Mouse (Mus musculus) cerebellum, adult 2 months (tissue): Measurements from ENCODE around the gene Plek2. TPM values are rescaled to one million over a fixed set of nuclear protein-coding genes. Genes with fewer than 3 reads are reported as not detected.

ENCODE experiments used
- DNase-seq, 2 experiments: peaks; one replicate each; pipeline ENCODE4 v3.0.0; 2021
- H3K27ac ChIP-seq: fragments of 200-500 bp; 2 replicates; pipeline ENCODE4 v1.5.1; 2012; ENCODE audit warnings: low read length, control low read depth, inconsistent platforms; ENCODE audit not compliant: insufficient read depth
- H3K27me3 ChIP-seq: fragments of 200-500 bp; 2 replicates; pipeline ENCODE4 v1.6.1; 2012; ENCODE audit warnings: inconsistent platforms, mild to moderate bottlenecking, low read length, moderate library complexity; ENCODE audit not compliant: control insufficient read depth, insufficient read depth
- H3K4me1 ChIP-seq: fragments of 200-500 bp; 2 replicates; pipeline ENCODE4 v1.6.1; 2011; ENCODE audit warnings: low read length; ENCODE audit not compliant: control insufficient read depth, insufficient read depth
- H3K4me3 ChIP-seq: fragments of 200-500 bp; replicated peaks from 2 replicates; pipeline ENCODE3; 2011; ENCODE audit warnings: mild to moderate bottlenecking, low read depth, low read length, control low read depth; ENCODE audit not compliant: insufficient read depth
- CTCF ChIP-seq: fragments of 200-500 bp; IDR thresholded peaks from 2 replicates; pipeline ENCODE4 v1.5.1; 2011; ENCODE audit warnings: low read depth, mild to moderate bottlenecking, control low read depth, low read length, moderate library complexity, borderline replicate concordance; ENCODE audit not compliant: insufficient read depth
- POLR2A ChIP-seq: fragments of 200-500 bp; IDR thresholded peaks from 2 replicates; pipeline ENCODE4 v1.6.1; 2011; ENCODE audit warnings: low read length, control low read depth, borderline replicate concordance; ENCODE audit not compliant: insufficient read depth
- WGBS: fragments of 180-500 bp; shearing (Covaris S2); methylation state at CpG from one replicate; pipeline ENCODE4 v1.1.7; 2018; 5-methylcytosine and 5-hydroxymethylcytosine counted together
- polyA plus RNA-seq: library from polyadenylated mRNA; depleted of rRNA; stranded (reverse); fragments of >200 nt; gene quantifications from 2 replicates; pipeline ENCODE4 v1.2.3, GENCODE M21; 2012

Plek2 gene
- polyA plus RNA-seq, 1 experiment: 0.80 TPM

DNA sequence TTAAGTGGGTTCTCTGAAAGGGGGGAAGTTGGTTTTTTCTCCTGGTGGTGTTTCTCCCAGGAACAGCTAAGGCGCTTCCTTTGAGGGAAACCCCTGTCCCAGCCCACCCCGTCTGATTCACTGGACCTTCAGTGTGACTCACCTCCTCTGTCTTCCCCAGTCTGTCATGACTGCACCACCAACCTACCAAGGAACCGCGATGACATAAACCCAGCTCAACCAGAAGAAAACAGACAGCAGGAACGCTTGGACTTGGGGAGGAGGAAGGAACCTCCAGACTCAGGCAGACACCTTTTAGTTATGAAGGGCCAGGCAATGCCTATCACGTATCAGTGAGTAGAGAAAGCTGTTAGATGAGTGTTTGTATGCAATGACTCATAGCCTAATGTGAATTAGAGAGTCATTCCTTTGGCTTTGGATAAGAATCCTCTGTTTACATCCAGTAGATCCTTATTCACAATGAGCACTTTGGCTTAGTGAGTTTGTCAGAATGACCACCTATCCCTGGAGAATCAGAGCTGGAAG, 1.4 kb upstream of the Plek2 start:
- H3K4me1 ChIP-seq: no peaks in the 10 kb centered on the region
- no peak for DNase-seq

DNA sequence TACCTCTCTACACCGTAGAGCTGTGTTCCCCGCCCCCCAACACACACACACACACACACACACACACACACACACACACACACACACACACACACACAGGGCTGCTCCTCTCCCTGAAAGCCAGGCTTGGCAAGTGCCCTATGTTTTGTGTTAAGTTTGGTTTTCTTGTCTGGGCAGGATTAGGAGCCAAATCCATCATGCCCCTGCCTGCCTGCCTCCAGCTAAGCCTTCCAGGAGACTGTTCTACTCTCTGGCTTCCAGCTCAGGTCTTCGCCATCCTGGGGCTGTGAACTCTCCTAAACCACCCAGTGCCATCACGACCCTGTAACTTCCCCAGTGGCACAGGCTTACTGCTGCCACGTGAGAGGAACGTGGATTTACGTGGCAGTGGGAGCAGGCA, 2.3 kb downstream of the Plek2 start:
- TF ChIP-seq CTCF: no peak
- no peak for TF ChIP-seq POLR2A
- Histone ChIP-seq H3K27me3 (no peaks in the 10 kb centered on the region), H3K27ac (no peak overlapping the region), H3K4me3 (no peak overlapping the region), H3K4me1 (no peaks in the 10 kb centered on the region)
- DNase-seq: no peak
- WGBS: 86% methylated on average over 6 of the region's 7 CpGs

More for the DNA sequence above, 1.4 kb upstream of the Plek2 start:
- Histone ChIP-seq H3K27me3 (no peaks in the 10 kb centered on the region; the same call in 1 of the 2 replicates), H3K27ac (no peak overlapping the region), H3K4me3 (no peak overlapping the region)
- 94% methylated on average over 6 of the region's 6 CpGs for WGBS
- no peak for TF ChIP-seq CTCF
- no peak for TF ChIP-seq POLR2A

DNA sequence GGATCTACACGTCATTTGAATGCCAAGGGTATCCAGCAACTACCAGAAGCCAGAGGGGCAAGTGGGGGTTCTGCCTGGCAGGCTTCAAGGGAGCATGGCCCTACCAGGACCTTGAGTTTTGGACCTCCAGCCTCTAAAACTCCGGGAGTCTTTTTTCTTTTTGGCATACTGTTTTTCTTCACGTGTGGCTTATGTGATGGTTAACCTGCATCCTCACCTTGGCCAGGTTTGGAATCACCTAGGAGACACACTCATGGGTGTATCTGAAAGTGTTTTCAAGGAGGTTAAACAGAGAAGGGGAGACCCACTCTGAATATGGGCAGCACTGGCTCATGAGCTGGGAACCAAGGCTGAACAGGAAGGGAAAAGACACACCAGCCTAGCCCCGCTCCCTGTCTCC, 3.5 kb downstream of the Plek2 start:
- Histone ChIP-seq H3K4me1 (no peaks in the 10 kb centered on the region), H3K4me3 (no peak overlapping the region), H3K27me3 (no peaks in the 10 kb centered on the region), H3K27ac (no peak overlapping the region)
- TF ChIP-seq CTCF: no peak
- no peak for TF ChIP-seq POLR2A
- WGBS: 81% methylated on average over 4 of the region's 4 CpGs
- DNase-seq: no peak

DNA sequence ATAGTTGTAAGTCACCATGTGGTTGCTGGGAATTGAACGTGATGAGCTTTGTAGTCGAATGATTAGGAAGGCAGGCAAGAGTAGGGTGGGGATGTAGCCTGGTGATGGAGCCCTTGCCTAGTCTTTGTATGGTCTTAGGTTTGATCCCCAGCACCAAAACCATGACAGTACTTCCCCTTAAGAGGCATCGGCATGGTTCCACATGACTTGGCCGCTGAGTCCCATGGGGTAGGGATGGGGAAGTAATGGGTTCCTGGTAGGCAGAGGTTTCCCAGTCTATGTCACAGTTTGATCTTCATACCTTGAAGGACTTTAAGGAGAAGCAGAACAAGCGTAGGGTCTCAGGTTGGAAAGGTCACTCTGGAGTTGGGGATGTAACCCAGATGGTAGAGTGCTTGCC, 5.3 kb downstream of the Plek2 start:
- Histone ChIP-seq H3K27me3 (no peaks in the 10 kb centered on the region), H3K4me3 (no peak overlapping the region), H3K4me1 (no peaks in the 10 kb centered on the region), H3K27ac (no peak overlapping the region)
- no peak for DNase-seq
- no peak for TF ChIP-seq POLR2A
- TF ChIP-seq CTCF: no peak
- 85% methylated on average over 5 of the region's 5 CpGs for WGBS

GRCm38 (mm10) chr12:78897861-78898260, 8.9 kb downstream of the Plek2 start:
- H3K4me1 ChIP-seq: no peaks in the 10 kb centered on the region
- H3K4me3 ChIP-seq: no peak overlapping the region
- H3K27ac ChIP-seq: no peak overlapping the region
- no peaks in the 10 kb centered on the region for H3K27me3 ChIP-seq
- no peak for DNase-seq
- TF ChIP-seq POLR2A: no peak
- TF ChIP-seq CTCF: no peak
- WGBS: 94% methylated on average over 1 of the region's 1 CpGs

GRCm38 (mm10) chr12:78891149-78891548, 15.6 kb downstream of the Plek2 start:
- H3K27me3 ChIP-seq: no peaks in the 10 kb centered on the region
- TF ChIP-seq CTCF (no peak), POLR2A (no peak)
- H3K4me1 ChIP-seq: no peaks in the 10 kb centered on the region
- H3K27ac ChIP-seq: no peak overlapping the region
- H3K4me3 ChIP-seq: no peak overlapping the region
- WGBS: 88% methylated on average over 2 of the region's 2 CpGs
- no peak for DNase-seq

GRCm38 (mm10) chr12:78890062-78890461, 16.7 kb downstream of the Plek2 start:
- TF ChIP-seq CTCF (no peak), POLR2A (no peak)
- WGBS: 74% methylated on average over 1 of the region's 1 CpGs

GRCm38 (mm10) chr12:78874581-78874980, 32.2 kb downstream of the Plek2 start:
- Histone ChIP-seq H3K4me1 (no peaks in the 10 kb centered on the region), H3K4me3 (no peak overlapping the region), H3K27ac (no peak overlapping the region), H3K27me3 (no peaks in the 10 kb centered on the region)
- WGBS: 98% methylated on average over 3 of the region's 3 CpGs
- no peak for TF ChIP-seq CTCF
- TF ChIP-seq POLR2A: no peak
- no peak for DNase-seq

More at GRCm38 (mm10) chr12:78890062-78890461, 16.7 kb downstream of the Plek2 start:
- no peak overlapping the region for H3K4me3 ChIP-seq
- H3K27ac ChIP-seq: no peak overlapping the region
- no peak for DNase-seq
- no peaks in the 10 kb centered on the region for H3K4me1 ChIP-seq
- no peaks in the 10 kb centered on the region for H3K27me3 ChIP-seq
